Mouse (Mus musculus): Measurements from ENCODE around the gene Cd160. TPM values are rescaled to one million over a fixed set of nuclear protein-coding genes. Genes with fewer than 3 reads are reported as not detected.

Cd160 gene
- total RNA-seq (2023): not detected in 2 replicates

GRCm38 (mm10) chr3:96828984-96829383 is at the start of gene Cd160, which contains the start of gene Pdzk1:
Cd160 (minus strand) TSS chr3:96829351.
Pdzk1 (plus strand) TSS chr3:96829284.

Other genes with a start within 250 kb of the Cd160 start
- 13.5 and 16.6 TPM in 2 replicates for gene Polr3gl, start 235.2 kb downstream of the Cd160 start, total RNA-seq (2023)
- gene Ankrd34a, start 232.7 kb downstream of the Cd160 start, total RNA-seq (2023): not detected in 2 replicates
- 0.41 and 0.68 TPM in 2 replicates for gene Lix1l, start 228.2 kb downstream of the Cd160 start, total RNA-seq (2023)
- gene Rbm8a, start 199.4 kb downstream of the Cd160 start, total RNA-seq (2023): 52.4 and 66.7 TPM in 2 replicates
- 9.8 and 10.4 TPM in 2 replicates for gene Pex11b, start 194.0 kb downstream of the Cd160 start, total RNA-seq (2023)
- gene Gm42957, start 193.9 kb downstream of the Cd160 start, total RNA-seq (2023): not detected in 2 replicates
- gene Itga10, start 183.8 kb downstream of the Cd160 start, total RNA-seq (2023): 0.47 and 0.84 TPM in 2 replicates
- not detected in 2 replicates for gene Ankrd35, start 159.2 kb downstream of the Cd160 start, total RNA-seq (2023)
- 35.0 and 35.4 TPM in 2 replicates for gene Pias3, start 133.0 kb downstream of the Cd160 start, total RNA-seq (2023)
- 0.88 and 1.3 TPM in 2 replicates for gene Nudt17, start 120.8 kb downstream of the Cd160 start, total RNA-seq (2023)
- gene Polr3c, start 101.7 kb downstream of the Cd160 start, total RNA-seq (2023): 33.7 and 44.1 TPM in 2 replicates
- 62.1 and 69.5 TPM in 2 replicates for gene Rnf115, start 101.7 kb downstream of the Cd160 start, total RNA-seq (2023)
- gene Pdzk1, start 67 bp downstream of the Cd160 start, total RNA-seq (2023): not detected in 2 replicates
- gene Gja5, start 75.3 kb upstream of the Cd160 start, total RNA-seq (2023): 0.88 TPM in 1 of 2 replicates, not detected in the other
- 6.1 and 6.4 TPM in 2 replicates for gene Gpr89, start 76.0 kb upstream of the Cd160 start, total RNA-seq (2023)
- not detected in 2 replicates for gene Gja8, start 96.7 kb upstream of the Cd160 start, total RNA-seq (2023)